ENCODE assay signal across 10 mouse cellular contexts in genomic region chr13:80940421-80940820, GRCm38 (mm10). TPM values are rescaled to one million over a fixed set of nuclear protein-coding genes. Genes with fewer than 3 reads are reported as not detected.
A peak's percentile ranks its signal among the peaks of the same experiment; 100 is the strongest.
DNase-seq lines count a peak whose midpoint lies in the region; ATAC-seq and TF ChIP-seq lines count a peak whose summit lies in the region.
"Had no signal": no experiment of that assay in that cellular context is flagged by ENCODE, and none has a peak within 500 bp of the region (broad histone marks: within the 10 kb centered on the region; RNA-seq: fewer than 3 reads in every experiment).

No protein-coding gene starts in this region.

- no peak for TF ChIP-seq POLR2A in spleen, adult 2 months (IDR thresholded peaks at IDR 0.05; ENCODE audit: low read depth, low read length)
- TF ChIP-seq POLR2A in embryonic fibroblast, embryonic 13.5 days (IDR thresholded peaks at IDR 0.05; ENCODE audit: low read depth, low read length), result no peak

- no peak overlapping the region for H3K4me2 ChIP-seq in stomach, embryonic 15.5 days
- H3K4me2 ChIP-seq in midbrain, embryonic 11.5 days, result no peak overlapping the region
- no peak overlapping the region for H3K4me2 ChIP-seq in hindbrain, embryonic 12.5 days (replicated peaks)
- H3K4me2 ChIP-seq: neural tube, embryonic 12.5 days had no signal

- H3K9me3 ChIP-seq in stomach, embryonic 15.5 days, result no peaks in the 10 kb centered on the region
- no peaks in the 10 kb centered on the region for H3K9me3 ChIP-seq in midbrain, embryonic 11.5 days (ENCODE audit: control insufficient read depth, low read length)
- no peaks in the 10 kb centered on the region for H3K9me3 ChIP-seq in hindbrain, embryonic 12.5 days (replicated peaks)
- H3K9me3 ChIP-seq: neural tube, embryonic 12.5 days had no signal

- H3K27me3 ChIP-seq in spleen, adult 2 months (ENCODE audit: control insufficient read depth, insufficient read depth, low read length), result no peaks in the 10 kb centered on the region
- H3K27me3 ChIP-seq in stomach, embryonic 15.5 days (replicated peaks), result no peaks in the 10 kb centered on the region
- no peaks in the 10 kb centered on the region for H3K27me3 ChIP-seq in midbrain, embryonic 11.5 days (ENCODE audit: control insufficient read depth, insufficient read depth, low read length)
- H3K27me3 ChIP-seq in hindbrain, embryonic 12.5 days, result no peaks in the 10 kb centered on the region
- H3K27me3 ChIP-seq: neural tube, embryonic 12.5 days had no signal

- no peak for DNase-seq in spleen, adult 2 months (ENCODE audit: low read depth in 1 of 2, low spot score in 2 of 2)
- DNase-seq in spleen, postnatal 14 days (ENCODE audit: low spot score in 2 of 2), result no peak
- peak; percentile 3 for DNase-seq in induced T-regulatory cell, adult 2 months (ENCODE audit: low read depth)
- no peak for DNase-seq in midbrain, embryonic 11.5 days (ENCODE audit: low spot score, missing footprints)
- DNase-seq in cerebellum, postnatal 4 days (ENCODE audit: low spot score in 2 of 2), result no peak

- H3K36me3 ChIP-seq in spleen, adult 2 months (ENCODE audit: control insufficient read depth, insufficient read depth, low read length), result no peaks in the 10 kb centered on the region
- H3K36me3 ChIP-seq in stomach, embryonic 15.5 days, result no peaks in the 10 kb centered on the region
- no peaks in the 10 kb centered on the region for H3K36me3 ChIP-seq in midbrain, embryonic 11.5 days (ENCODE audit: control insufficient read depth, insufficient read depth, low read length)
- no peaks in the 10 kb centered on the region for H3K36me3 ChIP-seq in hindbrain, embryonic 12.5 days
- H3K36me3 ChIP-seq: neural tube, embryonic 12.5 days had no signal

- WGBS in spleen, adult 2 months, result 88% methylated on average over 5 of the region's 5 CpGs
- WGBS in stomach, embryonic 15.5 days, result 57% methylated on average over 5 of the region's 5 CpGs
- WGBS in midbrain, embryonic 11.5 days, result 85% methylated on average over 5 of the region's 5 CpGs
- 90% methylated on average over 5 of the region's 5 CpGs for WGBS in hindbrain, embryonic 12.5 days

- H3K27ac ChIP-seq in spleen, adult 2 months (ENCODE audit: insufficient read depth, low read length), result 0 out of 2 replicates have a peak overlapping the region, but pooled peaks have one; percentile 40
- H3K27ac ChIP-seq in embryonic fibroblast, embryonic 13.5 days (ENCODE audit: insufficient read depth, low read length), result peak overlapping the region; percentile 90
- peak overlapping the region; percentile 67; the same call in 1 of the 2 replicates for H3K27ac ChIP-seq in stomach, embryonic 15.5 days
- no peak overlapping the region for H3K27ac ChIP-seq in midbrain, embryonic 11.5 days (ENCODE audit: low read depth, low read length)
- no peak overlapping the region for H3K27ac ChIP-seq in hindbrain, embryonic 12.5 days
- H3K27ac ChIP-seq: neural tube, embryonic 12.5 days had no signal

- no peak for TF ChIP-seq CTCF in spleen, adult 2 months (IDR thresholded peaks at IDR 0.05; ENCODE audit: extremely low read depth, insufficient read depth, insufficient read length, insufficient replicate concordance)
- TF ChIP-seq CTCF in embryonic fibroblast, embryonic 13.5 days (IDR thresholded peaks at IDR 0.05; ENCODE audit: borderline replicate concordance, insufficient read depth, low read length), result no peak

- ATAC-seq in stomach, embryonic 15.5 days (ENCODE audit: insufficient read depth, low FRiP score, low read depth), result no peak
- ATAC-seq in midbrain, embryonic 11.5 days (ENCODE audit: low FRiP score), result no peak
- ATAC-seq in hindbrain, embryonic 12.5 days (ENCODE audit: low FRiP score), result no peak

- H3K9ac ChIP-seq in stomach, embryonic 15.5 days, result no peak overlapping the region
- H3K9ac ChIP-seq in midbrain, embryonic 11.5 days (ENCODE audit: low read length), result no peak overlapping the region
- no peak overlapping the region for H3K9ac ChIP-seq in hindbrain, embryonic 12.5 days
- H3K9ac ChIP-seq: neural tube, embryonic 12.5 days had no signal

- H3K4me1 ChIP-seq in spleen, adult 2 months (ENCODE audit: control insufficient read depth, insufficient read depth, insufficient read length), result peaks cover 12% of the 10 kb centered on the region; the same call in 1 of the 2 replicates
- peaks cover 3% of the 10 kb centered on the region for H3K4me1 ChIP-seq in embryonic fibroblast, embryonic 13.5 days (ENCODE audit: control insufficient read depth, insufficient read depth, low read length)
- H3K4me1 ChIP-seq in stomach, embryonic 15.5 days, result peaks cover 9% of the 10 kb centered on the region; the same call in 1 of the 2 replicates
- H3K4me1 ChIP-seq in midbrain, embryonic 11.5 days (ENCODE audit: control insufficient read depth, insufficient read depth, low read length), result no peaks in the 10 kb centered on the region
- H3K4me1 ChIP-seq in hindbrain, embryonic 12.5 days, result no peaks in the 10 kb centered on the region
- H3K4me1 ChIP-seq: neural tube, embryonic 12.5 days had no signal

- H3K4me3 ChIP-seq in spleen, adult 2 months (ENCODE audit: extremely low read depth, insufficient read depth, insufficient read length), result no peak overlapping the region
- no peak overlapping the region for H3K4me3 ChIP-seq in embryonic fibroblast, embryonic 13.5 days (ENCODE audit: insufficient read depth, low read length)
- no peak overlapping the region for H3K4me3 ChIP-seq in stomach, embryonic 15.5 days (replicated peaks)
- H3K4me3 ChIP-seq in midbrain, embryonic 11.5 days (ENCODE audit: low read depth, low read length), result no peak overlapping the region
- H3K4me3 ChIP-seq in hindbrain, embryonic 12.5 days, result no peak overlapping the region
- H3K4me3 ChIP-seq: erythroblast, embryonic 14.5 days; neural tube, embryonic 12.5 days had no signal

RNA-seq across cellular contexts. Expression of gene Arrdc3, which starts 57.2 kb away (rescaled TPM):
- 13.8 and 13.9 TPM in 2 replicates for polyA plus RNA-seq in spleen, adult 2 months (2012; rRNA removed)
- polyA plus RNA-seq in embryonic fibroblast, embryonic 13.5 days (2011; ENCODE audit: insufficient read length, low read depth, missing spikeins), result 25.8 and 37.9 TPM in 2 replicates
- polyA plus RNA-seq in stomach, embryonic 15.5 days (2015; fragmentation: Nextera tagmentation; extraction: Ambion mirVana), result 45.7 and 56.6 TPM in 2 replicates
- 53.7 and 58.4 TPM in 2 replicates for polyA plus RNA-seq in midbrain, embryonic 11.5 days (2014; fragmentation: Nextera tagmentation; extraction: Ambion mirVana)
- 78.9 and 87.9 TPM in 2 replicates for polyA plus RNA-seq in hindbrain, embryonic 12.5 days (2016; fragmentation: Nextera tagmentation; extraction: Ambion mirVana)

Comparison
In these comparisons a context has a peak if more than half of its experiments do, and no peak if none do; other contexts are left out.
1. H3K27ac ChIP-seq: peak in spleen, adult 2 months (single experiment), embryonic fibroblast, embryonic 13.5 days (single experiment) and stomach, embryonic 15.5 days (single experiment); none in midbrain, embryonic 11.5 days (single experiment) and hindbrain, embryonic 12.5 days (single experiment).